Mouse (Mus musculus) urinary bladder, postnatal 4 days (tissue): ENCODE measurements around the gene Gm49384.

Source experiments
- DNase-seq, 2 experiments: peaks; one replicate each; pipeline ENCODE4 v3.0.0; 2021 to 2022; ENCODE audit warnings: low spot score in 2 of 2

Gene Gm49384

DNA sequence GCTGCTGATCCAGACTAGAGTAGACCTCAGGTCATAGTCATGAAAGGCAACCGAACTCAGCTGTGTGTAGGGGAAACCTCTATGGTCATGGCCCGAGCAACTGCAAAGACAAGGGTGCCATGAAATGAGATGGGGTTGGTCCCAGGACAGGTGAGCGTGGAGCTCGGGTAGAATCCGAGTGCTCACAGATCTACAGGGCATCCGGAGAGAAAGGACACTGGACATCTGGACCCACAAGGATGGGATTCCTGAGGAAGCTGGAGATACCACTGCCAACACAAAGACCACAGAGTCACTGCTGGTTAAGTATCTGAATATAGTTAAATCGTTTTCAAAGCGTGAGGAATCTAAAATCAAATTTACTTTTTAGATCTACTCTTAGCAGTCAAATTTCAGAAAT lies 3.3 kb upstream of the Gm49384 start:
- DNase-seq, result no peak

DNA sequence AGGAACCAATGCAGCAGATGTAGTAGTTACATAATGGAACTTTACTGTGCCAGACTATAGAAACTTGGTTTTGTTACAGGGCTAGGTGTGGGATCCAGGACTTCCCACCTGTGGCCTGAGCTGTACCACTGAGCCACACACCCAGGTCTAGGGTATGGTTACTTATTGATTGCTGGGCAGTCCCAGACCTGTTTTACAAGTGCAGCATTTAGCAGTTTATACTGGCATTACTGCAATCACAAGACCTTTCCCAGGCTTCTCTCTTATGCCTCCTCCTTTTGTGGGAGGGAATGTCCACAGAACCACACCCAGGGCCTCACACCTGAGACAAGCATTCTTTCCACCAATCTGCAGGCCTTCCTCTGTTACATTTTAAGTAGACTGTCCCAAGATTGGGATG lies 5.1 kb downstream of the Gm49384 start:
- no peak for DNase-seq

DNA sequence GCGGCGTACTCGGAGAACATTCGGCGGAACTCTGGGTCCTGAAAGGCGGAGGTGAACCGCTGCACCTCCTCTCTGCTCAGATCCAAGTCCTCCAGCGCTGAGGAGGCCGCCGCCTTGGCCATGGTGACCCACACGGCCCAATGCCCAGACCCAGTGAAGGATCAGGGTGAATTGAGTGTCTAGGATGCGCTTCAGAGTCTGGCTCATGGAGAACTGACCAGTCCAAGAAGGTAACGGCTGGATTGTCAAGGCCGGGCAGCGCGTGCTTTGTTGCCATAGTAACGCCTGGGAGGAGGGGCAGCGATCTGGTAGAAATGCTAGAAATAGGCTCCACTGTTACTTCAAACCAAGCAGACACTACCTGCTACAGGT lies 5.9 kb downstream of the Gm49384 start, which contains the start of gene Dnaaf2:
Gene Dnaaf2 (minus strand): TSS at position 266 of the 372 bp plus-strand sequence.
- peak; percentile 58 to 72 for DNase-seq

DNA sequence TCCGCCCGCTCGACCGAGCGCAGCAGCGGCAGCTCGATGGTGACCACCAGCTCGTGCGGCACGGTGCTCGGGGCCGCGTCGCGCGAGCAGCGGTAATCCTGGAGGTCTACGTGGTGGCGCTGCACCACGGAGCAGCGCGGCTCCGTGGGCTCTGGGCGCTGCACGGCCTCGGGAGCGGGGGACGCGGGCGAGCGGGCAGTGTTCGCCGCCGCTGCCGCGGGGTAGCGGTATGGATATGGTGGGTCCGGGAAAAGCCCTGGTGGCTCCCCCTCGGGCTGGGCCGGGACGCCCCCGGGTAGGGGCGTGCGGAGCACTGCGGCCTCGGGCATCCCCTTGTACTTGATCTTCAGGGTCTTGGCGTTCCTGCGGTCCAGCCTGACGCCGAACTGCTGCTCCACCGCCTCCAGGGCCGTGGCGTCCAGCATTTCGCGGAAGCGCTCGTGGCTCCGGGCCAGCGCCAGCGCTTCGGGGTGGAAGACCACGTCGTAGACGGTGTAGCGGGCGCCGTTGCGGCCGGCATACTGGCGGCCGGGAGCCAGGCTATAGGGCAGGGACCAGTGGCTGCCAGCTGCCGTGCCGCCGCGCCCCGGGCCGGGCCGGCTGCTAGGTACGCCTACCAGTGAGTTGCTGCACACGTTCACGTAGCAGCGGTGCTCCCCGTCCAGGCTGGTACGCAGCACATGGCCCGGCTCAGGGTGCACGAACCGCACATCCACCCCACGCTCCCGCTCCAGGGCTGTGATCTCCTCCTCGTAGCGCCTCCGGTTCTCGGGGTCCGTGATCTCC lies 6.5 kb downstream of the Gm49384 start:
- peak in 1 of 2 experiments; percentile 51 for DNase-seq

DNA sequence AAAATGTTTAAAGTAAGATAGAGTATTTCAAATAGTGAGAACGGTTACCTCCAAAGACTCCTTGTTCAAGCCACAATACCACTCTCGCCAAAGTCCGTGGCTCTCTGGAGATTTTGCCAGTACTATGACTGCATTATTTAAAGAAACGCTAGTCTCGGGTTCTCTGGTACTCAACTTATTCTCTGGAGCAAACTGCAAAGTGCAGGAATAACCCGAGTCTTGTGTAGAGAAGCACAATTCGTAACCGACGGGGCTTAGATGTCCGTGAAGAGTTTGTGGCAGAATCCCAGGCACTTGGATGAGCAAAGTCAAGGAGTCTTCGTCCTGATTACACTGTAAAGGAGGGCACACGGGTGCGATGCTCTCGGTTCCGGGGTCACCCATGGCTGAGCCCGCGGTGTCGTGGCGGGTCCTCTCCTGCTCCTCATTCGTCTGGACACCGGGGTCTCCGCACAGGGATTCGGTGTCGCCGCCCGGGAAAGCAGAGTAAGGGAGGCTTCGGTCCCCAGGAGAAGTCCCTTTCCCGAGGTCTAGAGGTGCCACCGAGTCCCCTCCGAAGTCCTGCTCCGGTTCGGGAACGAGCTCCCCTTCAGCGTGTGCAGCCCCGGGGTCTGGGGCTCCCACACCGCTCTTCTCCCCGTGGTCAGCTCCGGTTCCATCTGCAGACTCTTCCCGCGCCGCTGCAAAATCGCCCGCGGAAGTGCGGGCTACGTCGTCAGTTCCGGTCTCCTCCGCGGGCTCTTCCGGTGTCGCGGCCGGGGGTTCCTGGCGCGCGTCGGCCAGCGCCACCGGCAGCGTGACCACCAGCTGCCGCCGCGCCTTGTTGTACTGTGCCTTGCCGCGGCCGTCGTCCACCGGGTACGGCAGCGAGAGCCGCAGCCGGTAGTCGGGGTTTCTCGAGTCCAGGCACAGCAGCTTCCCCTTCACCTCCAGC lies 7.4 kb downstream of the Gm49384 start, which contains the start of gene Gm49383:
Gene Gm49383 (minus strand): TSS at position 661 of the 934 bp plus-strand sequence.
- DNase-seq, result peak; percentile 64 to 76

DNA sequence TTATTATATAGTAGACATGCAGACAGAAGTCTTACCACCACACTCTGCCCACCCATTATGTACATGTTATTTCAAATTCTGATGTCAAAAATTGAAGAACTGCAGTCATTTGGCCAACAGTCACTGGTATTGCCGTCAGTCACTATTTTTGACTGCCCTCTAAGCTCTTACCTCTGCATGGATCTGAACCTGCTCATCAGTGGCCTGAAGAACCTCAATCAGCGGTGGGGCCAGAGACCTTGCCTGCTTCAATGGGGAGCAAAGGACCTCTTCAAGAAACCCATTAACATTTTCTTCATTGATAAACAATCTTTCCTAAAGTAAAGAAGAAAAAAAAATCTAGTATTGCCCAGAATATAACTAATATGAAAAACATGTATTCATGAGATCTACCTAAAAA lies 11.4 kb downstream of the Gm49384 start:
- DNase-seq, result peak in 1 of 2 experiments; percentile 54

DNA sequence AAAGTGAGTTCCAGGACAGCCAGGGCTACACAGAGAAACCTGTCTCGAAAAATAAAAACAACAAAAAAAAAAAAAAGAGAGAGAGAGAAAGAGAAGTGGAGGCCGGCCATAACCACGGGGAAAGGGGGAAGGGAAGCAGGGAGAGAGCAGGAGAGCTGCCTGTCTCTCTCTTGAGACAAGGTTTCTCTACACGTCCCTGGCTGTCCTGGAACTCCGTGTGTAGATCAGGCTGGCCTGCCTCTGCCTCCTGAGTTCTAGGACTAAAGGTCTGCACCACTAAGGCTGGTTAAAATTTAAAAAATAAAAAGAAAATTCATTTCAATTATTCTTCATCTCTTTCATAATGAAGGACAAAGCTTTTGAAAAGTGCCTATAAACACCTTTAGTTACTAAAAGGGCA lies 12.7 kb downstream of the Gm49384 start:
- DNase-seq, result peak in 1 of 2 experiments; percentile 19

DNA sequence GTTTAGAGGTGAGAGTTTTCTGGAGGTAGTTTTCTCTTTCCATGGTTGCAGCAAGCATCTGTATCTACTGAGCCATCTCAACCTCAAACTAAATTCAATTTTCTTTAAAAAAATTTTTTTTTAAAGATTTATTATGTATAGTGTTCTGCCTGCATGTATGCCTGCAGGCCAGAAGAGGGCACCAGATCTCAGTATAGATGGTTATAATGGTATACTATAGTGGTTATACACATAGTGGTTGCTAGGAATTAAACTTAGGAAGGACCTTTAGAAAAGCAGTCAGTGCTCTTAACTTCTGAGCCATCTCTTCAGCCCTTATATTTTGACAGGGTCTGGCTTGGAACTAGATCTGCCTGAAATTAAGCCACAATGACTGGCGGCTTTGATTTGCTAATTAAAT lies 13.5 kb downstream of the Gm49384 start:
- no peak for DNase-seq

DNA sequence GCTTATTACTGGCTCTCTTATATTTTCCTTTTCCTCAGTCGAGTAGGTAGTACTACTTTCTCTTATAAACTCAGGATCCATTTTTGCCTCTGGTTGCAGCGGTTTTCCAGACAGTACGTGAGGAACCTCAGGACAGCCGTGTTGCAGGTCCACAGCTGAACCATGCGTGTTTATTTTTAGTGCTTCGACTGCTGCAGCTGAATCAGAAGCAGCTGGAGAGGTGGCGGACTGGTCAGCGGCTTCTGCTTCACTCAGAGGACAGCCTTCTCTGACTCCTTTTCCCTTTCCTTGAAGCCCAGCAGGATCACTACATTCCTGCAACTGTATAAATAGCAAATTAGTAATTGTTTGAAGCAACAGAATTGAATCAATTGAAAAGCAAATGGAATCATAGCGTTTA lies 14.0 kb downstream of the Gm49384 start:
- DNase-seq, result peak in 1 of 2 experiments; percentile 22

DNA sequence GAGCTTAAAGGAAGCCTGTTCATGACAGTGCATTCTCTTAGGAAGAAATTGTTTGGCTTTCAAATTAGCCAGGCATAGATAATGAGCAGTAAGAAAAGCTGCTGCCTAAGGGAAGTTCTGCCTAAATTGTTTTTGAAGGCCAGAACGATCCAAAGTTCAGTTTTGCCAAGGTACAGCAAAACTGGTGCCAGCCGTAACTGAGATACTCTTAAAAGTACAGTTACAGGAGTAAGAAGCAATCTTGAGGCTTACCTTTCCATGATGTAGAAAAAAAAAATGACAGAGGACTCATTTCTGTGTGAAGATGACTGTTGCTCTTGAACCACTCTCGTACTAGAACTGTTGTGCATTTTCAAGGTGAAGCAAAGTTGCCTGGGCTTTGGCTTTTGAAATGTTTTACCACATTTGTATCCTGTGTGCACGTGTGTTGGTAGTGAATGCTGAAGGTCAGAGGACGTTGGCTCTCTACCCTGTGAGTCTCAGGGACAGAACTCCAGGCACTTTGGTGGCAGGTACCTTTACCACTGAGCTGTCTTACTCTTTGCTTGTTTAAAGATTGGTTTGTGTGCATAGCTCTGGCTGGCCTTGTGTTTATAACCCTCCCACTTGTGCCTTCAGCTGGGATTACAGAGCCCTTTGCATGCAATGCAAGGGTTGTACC lies 17.1 kb downstream of the Gm49384 start:
- no peak for DNase-seq

DNA sequence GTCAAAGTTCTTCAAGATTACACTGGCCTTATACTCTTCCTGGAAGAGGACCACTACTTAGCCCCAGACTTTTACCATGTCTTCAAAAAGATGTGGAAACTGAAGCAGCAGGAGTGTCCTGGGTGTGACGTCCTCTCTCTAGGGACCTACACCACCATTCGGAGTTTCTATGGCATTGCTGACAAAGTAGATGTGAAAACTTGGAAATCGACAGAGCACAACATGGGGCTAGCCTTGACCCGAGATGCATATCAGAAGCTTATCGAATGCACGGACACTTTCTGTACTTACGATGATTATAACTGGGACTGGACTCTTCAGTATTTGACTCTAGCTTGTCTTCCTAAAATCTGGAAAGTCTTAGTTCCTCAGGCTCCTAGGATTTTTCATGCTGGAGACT lies 18.7 kb downstream of the Gm49384 start:
- no peak for DNase-seq

DNA sequence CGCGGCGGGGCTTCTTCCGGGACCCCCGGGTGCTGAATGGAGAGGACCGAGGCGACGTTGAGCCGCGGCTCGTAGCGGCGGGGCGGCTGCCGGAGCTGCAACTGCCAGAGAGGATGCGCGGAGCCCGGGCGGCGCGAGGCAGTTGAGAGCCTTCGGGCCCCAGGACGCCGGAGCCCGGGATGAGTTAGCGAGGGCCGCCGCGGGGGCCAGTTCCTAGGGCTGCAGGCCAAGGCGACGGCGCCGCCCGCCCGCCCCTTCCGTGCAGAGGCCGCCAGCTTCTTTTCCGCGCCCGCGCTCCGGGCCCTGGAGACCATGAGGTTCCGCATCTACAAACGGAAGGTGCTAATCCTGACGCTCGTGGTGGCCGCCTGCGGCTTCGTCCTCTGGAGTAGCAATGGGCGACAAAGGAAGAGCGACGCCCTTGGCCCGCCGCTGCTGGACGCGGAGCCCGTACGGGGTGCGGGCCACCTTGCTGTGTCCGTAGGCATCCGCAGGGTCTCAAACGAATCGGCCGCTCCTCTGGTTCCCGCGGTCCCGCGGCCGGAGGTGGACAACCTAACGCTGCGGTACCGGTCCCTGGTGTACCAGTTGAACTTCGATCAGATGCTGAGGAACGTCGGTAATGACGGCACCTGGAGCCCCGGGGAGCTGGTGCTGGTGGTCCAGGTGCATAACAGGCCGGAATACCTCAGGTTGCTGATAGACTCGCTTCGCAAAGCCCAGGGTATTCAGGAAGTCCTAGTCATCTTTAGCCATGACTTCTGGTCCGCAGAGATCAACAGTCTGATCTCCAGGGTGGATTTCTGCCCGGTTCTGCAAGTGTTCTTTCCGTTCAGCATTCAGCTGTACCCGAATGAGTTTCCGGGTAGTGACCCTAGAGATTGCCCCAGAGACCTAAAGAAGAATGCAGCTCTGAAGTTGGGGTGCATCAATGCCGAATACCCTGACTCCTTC lies 19.4 kb downstream of the Gm49384 start:
- peak; percentile 55 to 65 for DNase-seq

DNA sequence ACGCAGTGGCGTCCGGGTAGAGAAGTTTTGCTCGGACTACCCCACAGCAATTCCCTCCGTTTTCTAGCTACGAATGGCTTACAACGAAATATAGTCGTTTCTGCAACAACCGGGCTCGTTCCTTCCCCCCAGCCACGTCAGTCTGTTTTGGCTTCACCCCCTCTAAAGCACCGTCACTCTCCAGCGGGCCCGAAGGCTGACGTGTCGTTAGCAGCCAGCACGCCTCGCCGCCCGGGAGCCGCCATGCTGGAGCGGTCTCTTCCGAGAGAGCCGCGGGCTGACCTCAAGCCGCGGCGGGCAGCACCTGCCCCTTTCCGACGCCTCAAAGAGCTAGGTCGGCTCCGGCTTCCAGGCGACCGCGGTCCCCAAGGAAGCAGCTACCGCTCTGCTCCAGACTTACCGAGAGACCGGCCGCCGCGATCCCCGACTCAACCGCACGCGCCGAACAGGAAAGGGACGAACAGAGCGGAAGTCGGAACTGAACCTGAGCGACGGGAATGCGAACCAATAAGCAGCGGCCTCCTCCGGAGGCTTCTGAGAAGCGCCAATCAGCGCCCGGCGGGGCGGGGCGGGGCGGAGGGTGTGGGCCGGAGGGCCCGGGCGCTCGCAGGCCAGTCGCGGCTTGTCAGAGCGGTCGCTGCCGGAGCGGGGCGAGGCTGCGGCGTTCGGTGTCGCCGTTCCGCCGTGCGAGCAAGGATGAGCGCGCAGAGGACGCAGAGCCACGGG lies 20.3 kb downstream of the Gm49384 start, which contains the start of the genes Rpl36al and Mgat2:
Gene Rpl36al (minus strand): TSS at position 501 of the 726 bp plus-strand sequence.
Gene Mgat2 (plus strand): TSS at position 575 of the 726 bp plus-strand sequence.
- DNase-seq, result peak; percentile 98 to 100

DNA sequence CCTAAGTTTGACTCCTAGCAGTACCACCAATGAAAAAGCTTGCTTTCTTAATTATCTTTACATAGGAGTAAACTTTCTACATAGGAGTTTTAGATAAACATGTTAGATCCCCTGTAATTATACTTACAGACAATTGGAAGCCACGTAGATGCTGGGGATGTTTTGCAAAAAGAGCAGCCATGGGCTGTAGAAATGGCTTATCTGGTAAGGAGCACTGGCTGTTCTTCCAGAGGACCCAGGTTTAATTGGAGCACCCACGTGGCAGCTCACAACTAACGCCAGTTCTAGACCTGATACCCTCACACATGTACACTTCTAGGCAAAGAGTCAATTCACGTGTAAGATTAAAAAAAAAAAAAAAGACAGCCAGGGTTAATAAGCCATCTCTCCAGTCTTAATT lies 22.3 kb downstream of the Gm49384 start:
- no peak for DNase-seq

DNA sequence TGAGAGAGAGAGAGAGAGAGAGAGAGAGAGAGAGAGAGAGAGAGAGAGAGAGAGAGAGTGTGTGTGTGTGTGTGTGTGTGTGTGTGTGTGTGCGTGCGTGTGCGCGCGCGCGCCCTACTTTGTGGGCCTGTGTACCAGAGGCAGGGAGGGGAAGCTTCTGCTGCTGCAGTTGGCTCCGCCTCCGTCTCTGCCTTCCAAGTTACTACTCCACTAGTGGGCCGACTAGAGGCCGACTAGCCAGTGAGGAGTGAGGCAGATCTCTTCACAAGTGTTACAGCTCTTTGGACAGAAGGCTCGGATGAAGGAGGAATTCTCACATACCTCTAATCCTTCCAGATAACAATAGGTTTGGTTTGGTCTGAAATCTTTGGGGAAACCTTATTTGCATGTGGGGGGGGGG lies 24.7 kb downstream of the Gm49384 start:
- no peak for DNase-seq

DNA sequence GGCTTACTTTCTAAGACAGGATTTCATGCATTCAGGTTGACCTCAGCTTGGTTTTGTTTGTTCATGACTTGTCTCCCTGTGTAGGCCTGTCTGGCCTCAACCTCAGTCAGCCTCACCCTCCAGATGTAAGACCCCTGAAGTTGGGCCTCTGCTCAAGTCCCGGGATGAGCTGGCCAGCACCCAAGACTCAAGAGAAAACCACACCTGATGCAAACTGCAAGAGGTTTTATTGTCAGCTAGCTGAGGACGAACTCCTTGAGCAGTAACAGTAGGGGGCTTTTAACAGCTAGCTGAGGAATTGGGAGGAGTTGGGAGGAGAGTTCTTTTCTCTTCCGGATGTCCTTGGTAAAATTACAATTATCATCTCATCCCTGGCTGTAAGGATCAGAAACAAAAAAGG lies 26.5 kb downstream of the Gm49384 start:
- no peak for DNase-seq

DNA sequence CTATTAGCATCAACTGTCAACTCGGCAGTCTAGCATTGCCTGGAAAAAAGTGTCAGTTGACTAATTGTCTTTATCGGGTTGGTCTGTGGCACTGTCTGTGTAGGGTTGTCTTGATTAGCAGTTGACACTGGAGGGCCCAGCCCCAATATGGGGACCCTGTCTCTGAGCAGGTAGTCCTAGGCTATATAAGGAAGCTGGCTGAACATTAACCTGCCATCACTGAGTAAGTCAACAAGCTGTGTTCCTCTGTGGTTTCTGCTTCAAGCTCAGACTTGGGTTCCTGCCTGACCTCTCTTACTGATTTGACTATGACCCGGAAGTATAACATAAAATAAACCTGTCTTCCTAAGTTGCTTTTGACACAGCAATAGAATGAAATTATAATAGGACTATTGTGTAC lies 28.1 kb downstream of the Gm49384 start:
- no peak for DNase-seq

DNA sequence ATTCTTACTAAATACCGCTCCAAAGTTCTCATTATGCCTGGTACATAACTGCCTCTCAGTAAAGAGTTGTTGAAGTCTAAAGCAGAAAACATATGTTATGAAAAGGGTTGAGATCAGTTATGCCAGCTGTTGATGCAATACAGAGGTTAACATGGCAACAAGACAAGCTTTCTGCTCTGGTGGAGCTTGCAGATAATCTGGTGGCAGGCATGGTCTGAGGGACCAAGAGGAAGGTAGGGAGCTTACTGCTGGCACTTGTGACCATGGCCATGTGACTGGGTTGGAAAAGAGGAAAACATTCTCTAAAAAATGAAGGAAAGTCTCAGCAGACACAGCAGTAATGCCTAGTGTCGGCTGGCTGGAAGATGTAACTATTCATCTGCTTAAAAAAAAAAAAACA lies 32.8 kb downstream of the Gm49384 start:
- DNase-seq, result no peak

DNA sequence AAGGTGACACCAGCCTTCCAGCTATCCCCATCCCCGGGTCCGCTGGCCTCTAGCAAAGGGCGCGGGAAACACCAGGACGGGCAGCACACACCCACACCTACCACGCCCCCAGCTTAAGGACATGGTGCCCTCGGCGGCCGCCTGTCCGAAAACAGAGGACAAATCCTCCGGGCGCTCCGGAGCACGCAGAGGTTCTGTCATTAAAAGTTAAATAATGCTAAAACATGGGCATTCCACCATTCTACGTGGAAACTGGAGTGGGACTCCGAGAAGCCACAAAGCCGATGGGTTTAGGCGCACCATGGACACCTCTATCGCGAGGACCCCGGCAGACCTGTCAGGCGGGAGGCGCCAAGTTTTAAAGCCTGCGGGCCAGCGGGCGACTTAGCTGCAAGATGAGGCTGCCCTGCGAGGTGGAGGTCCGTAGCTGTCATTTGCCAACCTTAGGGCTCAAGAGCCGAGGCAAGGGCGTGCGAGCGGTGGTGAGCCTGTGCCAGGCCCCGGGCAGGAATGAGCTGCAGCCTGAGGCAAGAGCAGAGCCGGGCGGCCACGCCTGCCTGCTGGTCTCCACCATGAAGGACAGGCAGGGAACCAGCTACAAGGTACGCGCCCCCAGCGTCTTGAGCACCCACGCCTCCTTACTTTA lies 35.5 kb downstream of the Gm49384 start, which contains the start of gene Lrr1:
Gene Lrr1 (plus strand): TSS at position 354 of the 646 bp plus-strand sequence.
- peak; percentile 80 to 83 for DNase-seq
